Mouse (Mus musculus) spleen, postnatal 10 days (tissue): ENCODE data around the gene Gm10188.
A peak's percentile ranks its signal among the peaks of the same experiment; 100 is the strongest.

Source experiments
- DNase-seq, 2 experiments: peaks; one replicate each; pipeline ENCODE4 v3.0.0; 2021 to 2022; ENCODE audit warnings: low spot score in 2 of 2

Gm10188 gene

GRCm38 (mm10) chr1:132226297-132227080 is 3.1 kb downstream of the Gm10188 start:
- no peak for DNase-seq

GRCm38 (mm10) chr1:132222166-132222565 is 7.4 kb downstream of the Gm10188 start:
- DNase-seq = no peak

GRCm38 (mm10) chr1:132221627-132222026 is 7.9 kb downstream of the Gm10188 start:
- DNase-seq = no peak

- no peak for DNase-seq
Measured at GRCm38 (mm10) chr1:132216276-132216675, 13.3 kb downstream of the Gm10188 start.

GRCm38 (mm10) chr1:132213076-132213475 is 16.5 kb downstream of the Gm10188 start:
- DNase-seq = no peak

- peak in 1 of 2 experiments; percentile 55 for DNase-seq
Measured at GRCm38 (mm10) chr1:132212218-132212617, 17.3 kb downstream of the Gm10188 start.

GRCm38 (mm10) chr1:132211672-132212071 is 17.9 kb downstream of the Gm10188 start:
- no peak for DNase-seq

GRCm38 (mm10) chr1:132210922-132211321 is 18.6 kb downstream of the Gm10188 start:
- peak in 1 of 2 experiments; percentile 48 for DNase-seq

- no peak for DNase-seq
Measured at GRCm38 (mm10) chr1:132209400-132209799, 20.2 kb downstream of the Gm10188 start.

GRCm38 (mm10) chr1:132208154-132208553 is 21.4 kb downstream of the Gm10188 start:
- no peak for DNase-seq

GRCm38 (mm10) chr1:132206828-132207227 is 22.7 kb downstream of the Gm10188 start:
- DNase-seq = no peak

- DNase-seq = no peak
Measured at GRCm38 (mm10) chr1:132205958-132206357, 23.6 kb downstream of the Gm10188 start.

- DNase-seq = no peak
Measured at GRCm38 (mm10) chr1:132202771-132203170, 26.8 kb downstream of the Gm10188 start.

GRCm38 (mm10) chr1:132201936-132202335 is 27.6 kb downstream of the Gm10188 start:
- DNase-seq = no peak

GRCm38 (mm10) chr1:132201511-132201860 is 28.1 kb downstream of the Gm10188 start:
- DNase-seq = peak in 1 of 2 experiments; percentile 10

GRCm38 (mm10) chr1:132200562-132201510 is 28.7 kb downstream of the Gm10188 start:
- DNase-seq = peak in 1 of 2 experiments; percentile 8

GRCm38 (mm10) chr1:132199934-132200333 is 29.6 kb downstream of the Gm10188 start:
- DNase-seq = peak in 1 of 2 experiments; percentile 7

GRCm38 (mm10) chr1:132199244-132199643 is 30.3 kb downstream of the Gm10188 start:
- no peak for DNase-seq

- DNase-seq = peak in 1 of 2 experiments; percentile 2
Measured at GRCm38 (mm10) chr1:132198401-132199071, 31.0 kb downstream of the Gm10188 start.

- DNase-seq = no peak
Measured at GRCm38 (mm10) chr1:132197666-132198065, 31.9 kb downstream of the Gm10188 start.

GRCm38 (mm10) chr1:132196337-132196736 is 33.2 kb downstream of the Gm10188 start:
- DNase-seq = no peak

- DNase-seq = no peak
Measured at GRCm38 (mm10) chr1:132195681-132196080, 33.9 kb downstream of the Gm10188 start.
